Mouse (Mus musculus) lung, postnatal 0 days (tissue): Measurements from ENCODE around the gene Slc52a3. TPM values are rescaled to one million over a fixed set of nuclear protein-coding genes. Genes with fewer than 3 reads are reported as not detected.

ENCODE experiments used
- ATAC-seq: fragments of 200-750 bp; cut with Nextera tagmentation; 2 replicates; pipeline ENCODE4 v1.8.0; 2017; ENCODE audit warnings: moderate library complexity
- DNase-seq: peaks from one replicate; pipeline ENCODE4 v3.0.0-alpha.2; 2016; ENCODE audit warnings: low spot score
- H3K27ac ChIP-seq: fragments of 300-500 bp; sonication (generic); 2 replicates; pipeline ENCODE4 v1.5.1; 2014; ENCODE audit warnings: antibody characterized with exemption, mild to moderate bottlenecking, low read length, mixed read lengths
- H3K27me3 ChIP-seq: fragments of 300-500 bp; sonication (generic); replicated peaks from 2 replicates; pipeline ENCODE4 v1.6.1; 2014; ENCODE audit warnings: low read length, mixed read lengths; ENCODE audit not compliant: insufficient read depth
- H3K36me3 ChIP-seq: fragments of 300-500 bp; sonication (generic); 2 replicates; pipeline ENCODE4 v1.6.1; 2014; ENCODE audit warnings: low read length, mixed read lengths; ENCODE audit not compliant: insufficient read depth
- H3K4me1 ChIP-seq: fragments of 300-500 bp; sonication (generic); 2 replicates; pipeline ENCODE4 v1.6.1; 2014; ENCODE audit warnings: antibody characterized with exemption, low read depth, low read length, mixed read lengths; ENCODE audit not compliant: insufficient read depth
- H3K4me2 ChIP-seq: fragments of 300-500 bp; sonication (generic); replicated peaks from 2 replicates; pipeline ENCODE4 v1.6.1; 2014; ENCODE audit warnings: low read depth, mild to moderate bottlenecking, low read length, moderate library complexity, mixed read lengths
- H3K4me3 ChIP-seq: fragments of 300-500 bp; sonication (generic); 2 replicates; pipeline ENCODE4 v1.5.1; 2014; ENCODE audit warnings: low read depth, low read length
- H3K9ac ChIP-seq: fragments of 300-500 bp; sonication (generic); replicated peaks from 2 replicates; pipeline ENCODE4 v1.6.1; 2014; ENCODE audit warnings: low read depth, mild to moderate bottlenecking
- H3K9me3 ChIP-seq: fragments of 300-500 bp; sonication (generic); 2 replicates; pipeline ENCODE4 v1.6.1; 2016; ENCODE audit warnings: low read length, mixed read lengths
- CTCF ChIP-seq: IDR thresholded peaks from 2 replicates; pipeline ENCODE4 v1.5.1; 2016; ENCODE audit warnings: antibody characterized with exemption, mild to moderate bottlenecking
- EP300 ChIP-seq: IDR thresholded peaks from 2 replicates; pipeline ENCODE4 v1.6.1; 2016; ENCODE audit warnings: antibody characterized with exemption, mild to moderate bottlenecking, control low read depth
- WGBS: fragments of 180-500 bp; shearing (Covaris S2); extraction: QIAGEN DNeasy Blood & Tissue Kit; methylation state at CpG from one replicate; pipeline ENCODE4 v1.1.7; 2014; 5-methylcytosine and 5-hydroxymethylcytosine counted together
- microRNA counts: library from miRNA; unstranded; fragments of <30 nt; microRNA quantifications from one replicate; lab custom pipeline; 2015
- microRNA-seq: library from miRNA; unstranded; fragments of <30 nt; microRNA quantifications from one replicate; pipeline ENCODE4, GENCODE M21; 2016
- polyA plus RNA-seq: library from polyadenylated mRNA; unstranded; fragments of >200 nt; fragmentation: Nextera tagmentation; extraction: Ambion mirVana; gene quantifications from 2 replicates; pipeline ENCODE4 v1.2.1, GENCODE M21; 2015

The Slc52a3 gene
- polyA plus RNA-seq, 1 experiment from 2014 or later: 26.0 TPM

DNA sequence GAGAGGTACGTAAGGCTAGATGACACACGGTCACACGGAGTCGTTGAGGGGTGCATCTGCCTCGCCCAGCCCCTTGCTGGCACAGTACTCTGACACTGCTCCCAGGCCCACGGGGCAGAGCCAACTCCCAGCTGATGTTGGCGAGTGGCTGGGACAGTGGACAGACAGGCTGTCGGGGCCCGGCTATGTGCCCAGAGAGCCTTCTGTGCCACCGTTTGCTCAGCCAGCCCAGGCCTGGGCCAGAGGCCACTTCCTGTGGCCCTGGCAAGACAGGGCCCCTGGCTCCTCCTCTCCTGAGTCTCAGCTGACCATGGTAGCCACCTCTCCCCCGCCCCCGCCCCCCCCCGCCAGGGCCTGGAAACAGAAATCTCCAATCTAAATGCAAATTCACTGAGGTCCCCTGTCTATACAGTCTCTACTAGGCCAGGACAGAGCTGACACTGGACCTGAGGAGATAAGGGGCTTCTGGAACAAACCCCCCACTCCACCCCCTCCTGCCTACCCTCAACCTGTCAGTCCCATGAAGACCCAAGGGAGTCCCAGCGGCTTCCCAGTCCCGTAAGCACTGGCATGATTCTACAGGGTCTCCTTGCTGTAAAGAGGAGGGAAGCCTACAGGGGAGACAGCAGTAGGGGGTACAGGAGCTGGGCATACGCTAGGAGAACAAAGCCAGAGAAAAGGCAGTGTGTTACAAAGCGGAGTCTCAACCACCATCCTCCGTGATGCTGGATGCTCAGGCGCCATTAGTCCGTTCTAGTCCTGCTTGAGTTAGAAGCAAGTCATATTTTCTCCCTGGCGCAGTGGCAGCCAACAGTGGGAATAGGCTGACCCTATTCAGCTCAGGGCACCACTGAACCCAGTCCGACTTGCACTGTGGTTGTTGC, 60.3 kb downstream of the Slc52a3 start:
- no peak overlapping the region for H3K9ac ChIP-seq
- no peaks in the 10 kb centered on the region for H3K4me1 ChIP-seq
- no peak overlapping the region for H3K27ac ChIP-seq
- no peak overlapping the region for H3K4me2 ChIP-seq
- H3K36me3 ChIP-seq: no peaks in the 10 kb centered on the region
- no peak for ATAC-seq
- H3K27me3 ChIP-seq: no peaks in the 10 kb centered on the region
- no peak for TF ChIP-seq EP300
- no peak for TF ChIP-seq CTCF
- H3K4me3 ChIP-seq: no peak overlapping the region
- no peak for DNase-seq
- no peaks in the 10 kb centered on the region for H3K9me3 ChIP-seq
- 69% methylated on average over 21 of the region's 22 CpGs for WGBS

DNA sequence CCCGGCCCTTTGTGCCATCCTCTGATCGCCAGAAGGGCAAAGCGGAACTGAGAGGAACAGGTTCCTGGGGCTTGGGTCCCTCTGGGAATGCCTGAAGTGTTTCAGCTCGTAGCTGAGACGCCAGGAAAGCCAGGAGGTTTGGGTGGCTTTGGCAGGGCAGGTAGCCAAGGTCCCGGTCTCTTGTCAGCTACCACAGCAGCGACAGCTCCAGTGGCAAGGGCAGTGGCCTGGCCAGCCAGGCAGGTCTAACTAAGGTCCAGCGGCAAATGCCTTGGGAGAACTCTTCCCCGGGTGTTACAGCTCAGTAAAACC, 60.9 kb downstream of the Slc52a3 start:
- no peak for ATAC-seq
- DNase-seq: no peak
- TF ChIP-seq EP300: no peak
- no peak for TF ChIP-seq CTCF
- Histone ChIP-seq H3K4me3 (no peak overlapping the region), H3K27ac (no peak overlapping the region), H3K27me3 (no peaks in the 10 kb centered on the region), H3K4me1 (no peaks in the 10 kb centered on the region), H3K9ac (no peak overlapping the region), H3K4me2 (no peak overlapping the region), H3K36me3 (no peaks in the 10 kb centered on the region), H3K9me3 (no peaks in the 10 kb centered on the region)
- 66% methylated on average over 9 of the region's 9 CpGs for WGBS

MicroRNA genes within 50 kb of the gene (microRNA counts, 519-probe panel; counts per million panel counts)
- microRNA mmu-miR-1953 (lab: Ali Mortazavi, UCI): not detected

Small RNA genes within 50 kb of the gene (microRNA-seq; reads per million reads assigned to microRNA genes)
- gene Mir1953: not detected

Other genes starting within 250 kb of the Slc52a3 start
- 1.7 and 2.6 TPM in 2 replicates for gene Rspo4, start 153.6 kb upstream of the Slc52a3 start, polyA plus RNA-seq
- gene Angpt4, start 85.3 kb upstream of the Slc52a3 start, polyA plus RNA-seq: 0.11 and 0.13 TPM in 2 replicates
- 34.8 and 36.3 TPM in 2 replicates for gene Fam110a, start 16.3 kb upstream of the Slc52a3 start, polyA plus RNA-seq
- not detected in 2 replicates for gene Scrt2, start 85.0 kb downstream of the Slc52a3 start, polyA plus RNA-seq
- gene Srxn1, start 109.0 kb downstream of the Slc52a3 start, polyA plus RNA-seq: 8.9 and 9.4 TPM in 2 replicates
- gene Tcf15, start 147.1 kb downstream of the Slc52a3 start, polyA plus RNA-seq: 2.0 and 3.6 TPM in 2 replicates
- gene Csnk2a1, start 230.3 kb downstream of the Slc52a3 start, polyA plus RNA-seq: 62.4 and 70.4 TPM in 2 replicates